ENCODE assay signal across 9 mouse cellular contexts in the genomic region with DNA sequence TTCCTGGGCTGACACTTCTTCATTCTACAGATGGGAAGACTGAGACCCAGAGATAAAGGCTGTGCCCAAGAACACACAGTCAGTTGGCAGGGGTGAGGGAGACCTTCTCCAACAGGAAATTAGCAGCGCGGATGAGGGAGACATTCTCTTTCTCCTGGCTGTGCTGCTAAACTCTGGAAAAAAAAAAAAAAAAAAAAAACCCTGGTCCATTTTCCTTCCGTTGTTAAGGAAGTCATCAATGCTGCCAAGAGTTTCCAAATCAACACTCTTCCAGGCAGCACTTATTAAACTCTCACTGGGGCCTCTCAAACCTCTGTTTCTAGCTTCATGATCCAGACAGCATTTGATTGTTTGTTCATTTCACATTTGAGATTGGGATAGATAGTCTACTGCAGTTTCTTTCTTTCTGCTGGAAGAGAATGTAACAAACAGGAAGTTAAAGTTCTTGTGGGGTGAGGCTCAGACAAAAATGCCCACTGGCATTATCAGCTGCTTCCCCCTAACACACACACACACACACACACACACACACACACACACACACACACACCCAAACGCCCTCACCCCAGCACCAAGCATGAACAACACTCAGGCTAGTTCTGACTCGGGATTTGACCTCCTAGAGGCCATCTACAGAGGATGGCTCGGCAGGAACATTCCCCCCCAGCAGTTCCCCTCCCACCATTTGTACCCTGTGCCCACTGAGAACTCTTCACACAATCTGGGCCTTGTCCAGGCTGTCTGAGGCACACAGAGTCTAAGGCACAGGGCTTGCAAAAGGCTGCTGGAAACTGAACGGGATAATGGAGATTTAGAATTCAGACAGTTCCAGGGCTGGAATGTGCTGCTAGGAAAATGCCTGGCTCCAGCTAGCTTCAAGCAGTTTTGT. TPM values are rescaled to one million over a fixed set of nuclear protein-coding genes. Genes with fewer than 3 reads are reported as not detected.
DNase-seq lines count a peak whose midpoint lies in the region; ATAC-seq and TF ChIP-seq lines count a peak whose summit lies in the region.
"Had no signal": no experiment of that assay in that cellular context is flagged by ENCODE, and none has a peak within 500 bp of the region (broad histone marks: within the 10 kb centered on the region; RNA-seq: fewer than 3 reads in every experiment).

No protein-coding gene starts in this region.

- no peaks in the 10 kb centered on the region for H3K9me3 ChIP-seq in heart, embryonic 11.5 days (replicated peaks; ENCODE audit: control insufficient read depth, low read length)

- intact Hi-C loops in heart, postnatal 25 days (cut with DNase I): loop anchor here (2.0 kb wide), 1 partner anchor 35 kb away; no protein-coding TSS in a partner anchor

- 18% methylated on average over 7 of the region's 7 CpGs for WGBS in heart, embryonic 11.5 days (ENCODE audit: insufficient replicate concordance)
- WGBS in thymus, adult 2 months: 29% methylated on average over 7 of the region's 7 CpGs

- H3K27me3 ChIP-seq in heart, embryonic 11.5 days (ENCODE audit: control insufficient read depth, insufficient read depth, low read length): no peaks in the 10 kb centered on the region
- H3K27me3 ChIP-seq in thymus, adult 2 months (ENCODE audit: control insufficient read depth, insufficient read depth, low read length): no peaks in the 10 kb centered on the region

- no peaks in the 10 kb centered on the region for H3K36me3 ChIP-seq in heart, embryonic 11.5 days (ENCODE audit: control insufficient read depth, insufficient read depth, low read length)
- H3K36me3 ChIP-seq in thymus, adult 2 months (ENCODE audit: control insufficient read depth, insufficient read depth, low read length): no peaks in the 10 kb centered on the region

- ATAC-seq in heart, embryonic 11.5 days (replicated peaks; ENCODE audit: insufficient number of reproducible peaks, low FRiP score, low TSS enrichment): 0 out of 2 replicates have a peak, but pooled peaks have one; percentile 28
- ATAC-seq in megakaryocyte-erythroid progenitor cell, adult 5-6 weeks (replicated peaks; ENCODE audit: low FRiP score, low TSS enrichment, poor library complexity, severe bottlenecking): no peak

- TF ChIP-seq CTCF in thymus, adult 2 months (IDR thresholded peaks at IDR 0.05; ENCODE audit: borderline replicate concordance, control insufficient read depth, extremely low read depth, insufficient read depth, low read length, poor library complexity): no peak

- peak; percentile 64 to 72 for DNase-seq in heart, adult 18-20 months
- DNase-seq in heart, postnatal 25 days (ENCODE audit: low spot score): no peak
- DNase-seq in NIH3T3 (ENCODE audit: low read depth): peak; percentile 65
- peak; percentile 48 for DNase-seq in lung, postnatal 25 days (ENCODE audit: low spot score)
- no peak for DNase-seq in embryo, embryonic 10 days (ENCODE audit: low spot score)
- no peak for DNase-seq in thymus, adult 2 months
- DNase-seq: cerebellum, adult 8-10 months had no signal

- H3K4me1 ChIP-seq in heart, embryonic 11.5 days (ENCODE audit: control insufficient read depth, insufficient read depth, low read length): peaks cover 18% of the 10 kb centered on the region
- no peaks in the 10 kb centered on the region for H3K4me1 ChIP-seq in thymus, adult 2 months (replicated peaks; ENCODE audit: control insufficient read depth, insufficient read depth, low read length)

- no peak overlapping the region for H3K4me2 ChIP-seq in heart, embryonic 11.5 days

- H3K9ac ChIP-seq in heart, embryonic 11.5 days (ENCODE audit: low read depth, low read length): peak overlapping the region; percentile 16; the same call in 1 of the 2 replicates

- peak overlapping the region; percentile 80 for H3K27ac ChIP-seq in heart, embryonic 11.5 days (ENCODE audit: low read depth, low read length)
- no peak overlapping the region for H3K27ac ChIP-seq in thymus, adult 2 months (ENCODE audit: control insufficient read depth, insufficient read depth, low read length)

- no peak overlapping the region for H3K4me3 ChIP-seq in heart, embryonic 11.5 days (ENCODE audit: low read depth, low read length)
- no peak overlapping the region for H3K4me3 ChIP-seq in thymus, adult 2 months (ENCODE audit: control insufficient read depth, insufficient read depth, low read length)

- TF ChIP-seq POLR2A in thymus, adult 2 months (IDR thresholded peaks at IDR 0.05; ENCODE audit: control insufficient read depth, extremely low read depth, insufficient read depth, low read length, poor library complexity): no peak

RNA-seq across cellular contexts. Expression of gene Ccnl1, which starts 52.5 kb away (rescaled TPM):
- 10 to 100 TPM; 14.7 to 20.8 TPM for total RNA-seq in heart, adult 18-20 months (2021)
- total RNA-seq in heart, postnatal 25 days (2021): 10 to 100 TPM; 19.0 to 23.4 TPM
- 91.5 and 97.7 TPM in 2 replicates for polyA plus RNA-seq in heart, embryonic 11.5 days (2014; fragmentation: Nextera tagmentation; extraction: Ambion mirVana)
- polyA plus RNA-seq in thymus, adult 2 months (2012; rRNA removed): 171 and 266 TPM in 2 replicates
- 135 and 170 TPM in 2 replicates for total RNA-seq in megakaryocyte-erythroid progenitor cell, adult 5-6 weeks (2014; fragmentation: Nextera tagmentation)
- 347 and 372 TPM in 2 replicates for total RNA-seq in megakaryocyte-erythroid progenitor cell, adult 5-6 weeks (2017)

Comparison
In these comparisons a context has a peak if more than half of its experiments do, and no peak if none do; other contexts are left out.
1. DNase-seq: peak in heart, adult 18-20 months (2 of 2), NIH3T3 (single experiment) and lung, postnatal 25 days (single experiment); none in heart, postnatal 25 days (single experiment), embryo, embryonic 10 days (single experiment) and thymus, adult 2 months (single experiment).
2. RNA of gene Ccnl1, which starts 52.5 kb away (total RNA-seq): 135 to 372 TPM in megakaryocyte-erythroid progenitor cell, adult 5-6 weeks; 19.0 to 23.4 TPM in heart, postnatal 25 days and 14.7 to 20.8 TPM in heart, adult 18-20 months; every median in the first group is over 4 times any median in the second.